Mouse (Mus musculus): ENCODE measurements around the gene Gm10272. TPM values are rescaled to one million over a fixed set of nuclear protein-coding genes. Genes with fewer than 3 reads are reported as not detected.
"Not testable (repeated sequence)": the region's sequence is repeated elsewhere in the genome, so short reads cannot be mapped to it uniquely, and the experiment has no call there.

Gm10272 gene
- total RNA-seq (2015) (not detected in 2 replicates), total RNA-seq (2017) (not detected in 2 replicates)

GRCm38 (mm10) chr10:77706326-77706725 is at the start of gene Gm10272:
TSS of gene Gm10272 (plus strand) at chr10:77706626.
- no peak for ATAC-seq (ENCODE audit: poor library complexity, severe bottlenecking)

GRCm38 (mm10) chr10:77658286-77658994 is 48.0 kb upstream of the Gm10272 start:
- no peak for ATAC-seq (ENCODE audit: poor library complexity, severe bottlenecking)

- ATAC-seq (ENCODE audit: poor library complexity, severe bottlenecking): no peak
These were observed 42.3 kb upstream of the Gm10272 start for GRCm38 (mm10) chr10:77663949-77664665.

- no peak for ATAC-seq (ENCODE audit: poor library complexity, severe bottlenecking)
These were observed 40.1 kb upstream of the Gm10272 start for GRCm38 (mm10) chr10:77666342-77666741.

GRCm38 (mm10) chr10:77667402-77667801 is 39.0 kb upstream of the Gm10272 start:
- ATAC-seq (ENCODE audit: poor library complexity, severe bottlenecking): no peak

- ATAC-seq (ENCODE audit: poor library complexity, severe bottlenecking): no peak
These were observed 35.7 kb upstream of the Gm10272 start for GRCm38 (mm10) chr10:77670710-77671109.

GRCm38 (mm10) chr10:77671519-77671918 is 34.9 kb upstream of the Gm10272 start:
- no peak for ATAC-seq (ENCODE audit: poor library complexity, severe bottlenecking)

- no peak for ATAC-seq (ENCODE audit: poor library complexity, severe bottlenecking)
These were observed 32.7 kb upstream of the Gm10272 start for GRCm38 (mm10) chr10:77673765-77674164.

- no peak for ATAC-seq (ENCODE audit: poor library complexity, severe bottlenecking)
These were observed 28.9 kb upstream of the Gm10272 start for GRCm38 (mm10) chr10:77677562-77677961.

GRCm38 (mm10) chr10:77682994-77683393 is 23.4 kb upstream of the Gm10272 start:
- ATAC-seq (ENCODE audit: poor library complexity, severe bottlenecking): no peak

- ATAC-seq (ENCODE audit: poor library complexity, severe bottlenecking): no peak
These were observed 22.2 kb upstream of the Gm10272 start for GRCm38 (mm10) chr10:77684181-77684580.

GRCm38 (mm10) chr10:77685895-77686664 is 20.3 kb upstream of the Gm10272 start, which contains the start of gene Tspear:
TSS of gene Tspear (plus strand) at chr10:77686569.
- no peak for ATAC-seq (ENCODE audit: poor library complexity, severe bottlenecking)

GRCm38 (mm10) chr10:77687021-77687420 is 19.4 kb upstream of the Gm10272 start:
- no peak for ATAC-seq (ENCODE audit: poor library complexity, severe bottlenecking)

- not testable (repeated sequence) for ATAC-seq (ENCODE audit: poor library complexity, severe bottlenecking)
These were observed 16.0 kb upstream of the Gm10272 start, which contains the start of gene Gm19402 for GRCm38 (mm10) chr10:77690356-77690807. TSS of gene Gm19402 (minus strand) at chr10:77690757.

- ATAC-seq (ENCODE audit: poor library complexity, severe bottlenecking): no peak
These were observed 9.3 kb upstream of the Gm10272 start, which contains the start of gene Gm9508 for GRCm38 (mm10) chr10:77697133-77697532. TSS of gene Gm9508 (minus strand) at chr10:77697233.

GRCm38 (mm10) chr10:77709831-77710230 is 3.4 kb downstream of the Gm10272 start:
- no peak for ATAC-seq (ENCODE audit: poor library complexity, severe bottlenecking)

GRCm38 (mm10) chr10:77711157-77711556 is 4.7 kb downstream of the Gm10272 start, which contains the start of gene Gm10024:
TSS of gene Gm10024 (plus strand) at chr10:77711457.
- ATAC-seq (ENCODE audit: poor library complexity, severe bottlenecking): not testable (repeated sequence)

- ATAC-seq (ENCODE audit: poor library complexity, severe bottlenecking): peak; percentile 47; the same call in 1 of the 2 replicates
These were observed 7.3 kb downstream of the Gm10272 start for GRCm38 (mm10) chr10:77713734-77714133.

- no peak for ATAC-seq (ENCODE audit: poor library complexity, severe bottlenecking)
These were observed 9.1 kb downstream of the Gm10272 start, which contains the start of gene Gm10142 for GRCm38 (mm10) chr10:77715507-77715906. TSS of gene Gm10142 (plus strand) at chr10:77715807.

GRCm38 (mm10) chr10:77720299-77720698 is 13.9 kb downstream of the Gm10272 start, which contains the start of gene Krtap12-1:
TSS of gene Krtap12-1 (plus strand) at chr10:77720599.
- ATAC-seq (ENCODE audit: poor library complexity, severe bottlenecking): not testable (repeated sequence)

GRCm38 (mm10) chr10:77724855-77725254 is 18.4 kb downstream of the Gm10272 start:
- ATAC-seq (ENCODE audit: poor library complexity, severe bottlenecking): no peak
